Mouse (Mus musculus): Measurements from ENCODE around the gene Rpl11. TPM values are rescaled to one million over a fixed set of nuclear protein-coding genes. Genes with fewer than 3 reads are reported as not detected.

Gene Rpl11
- polyA plus RNA-seq, 1 experiment: 1,581 TPM

- Histone ChIP-seq H3K4me3 (ENCODE audit: low read depth, low read length) (no peak overlapping the region), H3K36me3 (ENCODE audit: control insufficient read depth, insufficient read depth, low read length, poor library complexity, severe bottlenecking) (no peaks in the 10 kb centered on the region), H3K27me3 (ENCODE audit: control insufficient read depth, insufficient read depth, low read length, poor library complexity, severe bottlenecking) (no peaks in the 10 kb centered on the region), H3K4me1 (ENCODE audit: control insufficient read depth, insufficient read depth, low read length) (no peaks in the 10 kb centered on the region), H3K9me3 (replicated peaks; ENCODE audit: control insufficient read depth, insufficient read depth, low read length, poor library complexity, severe bottlenecking) (no peaks in the 10 kb centered on the region), H3K27ac (ENCODE audit: insufficient read depth, low read length) (no peak overlapping the region), H3K9ac (ENCODE audit: low read depth, poor library complexity, severe bottlenecking) (no peak overlapping the region)
- no peak for TF ChIP-seq POLR2A (IDR thresholded peaks at IDR 0.05; ENCODE audit: insufficient read depth, low read length)
- no peak for TF ChIP-seq EP300 (IDR thresholded peaks at IDR 0.05; ENCODE audit: insufficient read depth, low read depth, low read length)
- TF ChIP-seq CTCF (IDR thresholded peaks at IDR 0.05; ENCODE audit: low read depth, low read length): no peak
Measured at GRCm38 (mm10) chr4:136057916-136058315, 4.7 kb upstream of the Rpl11 start.

- no peak overlapping the region for H3K4me3 ChIP-seq (ENCODE audit: low read depth, low read length)
- H3K9ac ChIP-seq (ENCODE audit: low read depth, poor library complexity, severe bottlenecking): no peak overlapping the region
- no peaks in the 10 kb centered on the region for H3K27me3 ChIP-seq (ENCODE audit: control insufficient read depth, insufficient read depth, low read length, poor library complexity, severe bottlenecking)
- TF ChIP-seq CTCF (IDR thresholded peaks at IDR 0.05; ENCODE audit: low read depth, low read length) (no peak), POLR2A (IDR thresholded peaks at IDR 0.05; ENCODE audit: insufficient read depth, low read length) (no peak), EP300 (IDR thresholded peaks at IDR 0.05; ENCODE audit: insufficient read depth, low read depth, low read length) (no peak)
- H3K9me3 ChIP-seq (replicated peaks; ENCODE audit: control insufficient read depth, insufficient read depth, low read length, poor library complexity, severe bottlenecking): no peaks in the 10 kb centered on the region
- peaks cover 15% of the 10 kb centered on the region for H3K36me3 ChIP-seq (ENCODE audit: control insufficient read depth, insufficient read depth, low read length, poor library complexity, severe bottlenecking)
- H3K4me1 ChIP-seq (ENCODE audit: control insufficient read depth, insufficient read depth, low read length): no peaks in the 10 kb centered on the region
- H3K27ac ChIP-seq (ENCODE audit: insufficient read depth, low read length): no peak overlapping the region
Measured at GRCm38 (mm10) chr4:136056030-136056429, 2.8 kb upstream of the Rpl11 start.

- no peaks in the 10 kb centered on the region for H3K4me1 ChIP-seq (ENCODE audit: control insufficient read depth, insufficient read depth, low read length)
- H3K27me3 ChIP-seq (ENCODE audit: control insufficient read depth, insufficient read depth, low read length, poor library complexity, severe bottlenecking): no peaks in the 10 kb centered on the region
- no peaks in the 10 kb centered on the region for H3K9me3 ChIP-seq (replicated peaks; ENCODE audit: control insufficient read depth, insufficient read depth, low read length, poor library complexity, severe bottlenecking)
- peaks cover 36% of the 10 kb centered on the region for H3K36me3 ChIP-seq (ENCODE audit: control insufficient read depth, insufficient read depth, low read length, poor library complexity, severe bottlenecking)
- H3K9ac ChIP-seq (ENCODE audit: low read depth, poor library complexity, severe bottlenecking): peak overlapping the region; percentile 24; the same call in 1 of the 2 replicates
- no peak overlapping the region for H3K4me3 ChIP-seq (ENCODE audit: low read depth, low read length)
- no peak overlapping the region for H3K27ac ChIP-seq (ENCODE audit: insufficient read depth, low read length)
- no peak for TF ChIP-seq CTCF (IDR thresholded peaks at IDR 0.05; ENCODE audit: low read depth, low read length)
Measured at GRCm38 (mm10) chr4:136053843-136054242, 615 bp upstream of the Rpl11 start.

GRCm38 (mm10) chr4:136052534-136053246 lies 538 bp downstream of the Rpl11 start:
- Histone ChIP-seq H3K27ac (ENCODE audit: insufficient read depth, low read length) (peak overlapping the region; percentile 66), H3K27me3 (ENCODE audit: control insufficient read depth, insufficient read depth, low read length, poor library complexity, severe bottlenecking) (no peaks in the 10 kb centered on the region), H3K9me3 (replicated peaks; ENCODE audit: control insufficient read depth, insufficient read depth, low read length, poor library complexity, severe bottlenecking) (no peaks in the 10 kb centered on the region), H3K4me1 (ENCODE audit: control insufficient read depth, insufficient read depth, low read length) (no peaks in the 10 kb centered on the region), H3K9ac (ENCODE audit: low read depth, poor library complexity, severe bottlenecking) (peak overlapping the region; percentile 98), H3K36me3 (ENCODE audit: control insufficient read depth, insufficient read depth, low read length, poor library complexity, severe bottlenecking) (peaks cover 40% of the 10 kb centered on the region), H3K4me3 (ENCODE audit: low read depth, low read length) (peak overlapping the region; percentile 98)
- no peak for TF ChIP-seq POLR2A (IDR thresholded peaks at IDR 0.05; ENCODE audit: insufficient read depth, low read length)
- TF ChIP-seq EP300 (IDR thresholded peaks at IDR 0.05; ENCODE audit: insufficient read depth, low read depth, low read length): no peak
- no peak for TF ChIP-seq CTCF (IDR thresholded peaks at IDR 0.05; ENCODE audit: low read depth, low read length)

- Histone ChIP-seq H3K27me3 (ENCODE audit: control insufficient read depth, insufficient read depth, low read length, poor library complexity, severe bottlenecking) (no peaks in the 10 kb centered on the region), H3K36me3 (ENCODE audit: control insufficient read depth, insufficient read depth, low read length, poor library complexity, severe bottlenecking) (peaks cover 42% of the 10 kb centered on the region), H3K9ac (ENCODE audit: low read depth, poor library complexity, severe bottlenecking) (peak overlapping the region; percentile 98), H3K4me3 (ENCODE audit: low read depth, low read length) (peak overlapping the region; percentile 98), H3K9me3 (replicated peaks; ENCODE audit: control insufficient read depth, insufficient read depth, low read length, poor library complexity, severe bottlenecking) (no peaks in the 10 kb centered on the region), H3K27ac (ENCODE audit: insufficient read depth, low read length) (peak overlapping the region; percentile 66), H3K4me1 (ENCODE audit: control insufficient read depth, insufficient read depth, low read length) (no peaks in the 10 kb centered on the region)
- TF ChIP-seq EP300 (IDR thresholded peaks at IDR 0.05; ENCODE audit: insufficient read depth, low read depth, low read length) (no peak), CTCF (IDR thresholded peaks at IDR 0.05; ENCODE audit: low read depth, low read length) (no peak), POLR2A (IDR thresholded peaks at IDR 0.05; ENCODE audit: insufficient read depth, low read length) (no peak)
Measured at GRCm38 (mm10) chr4:136052060-136052459, 1.2 kb downstream of the Rpl11 start.

GRCm38 (mm10) chr4:136050226-136050625 lies 3.0 kb downstream of the Rpl11 start:
- no peaks in the 10 kb centered on the region for H3K27me3 ChIP-seq (ENCODE audit: control insufficient read depth, insufficient read depth, low read length, poor library complexity, severe bottlenecking)
- no peaks in the 10 kb centered on the region for H3K9me3 ChIP-seq (replicated peaks; ENCODE audit: control insufficient read depth, insufficient read depth, low read length, poor library complexity, severe bottlenecking)
- no peak overlapping the region for H3K4me3 ChIP-seq (ENCODE audit: low read depth, low read length)
- no peak overlapping the region for H3K27ac ChIP-seq (ENCODE audit: insufficient read depth, low read length)
- peaks cover 42% of the 10 kb centered on the region for H3K36me3 ChIP-seq (ENCODE audit: control insufficient read depth, insufficient read depth, low read length, poor library complexity, severe bottlenecking)
- H3K9ac ChIP-seq (ENCODE audit: low read depth, poor library complexity, severe bottlenecking): no peak overlapping the region
- no peak for TF ChIP-seq EP300 (IDR thresholded peaks at IDR 0.05; ENCODE audit: insufficient read depth, low read depth, low read length)
- TF ChIP-seq CTCF (IDR thresholded peaks at IDR 0.05; ENCODE audit: low read depth, low read length): no peak
- TF ChIP-seq POLR2A (IDR thresholded peaks at IDR 0.05; ENCODE audit: insufficient read depth, low read length): no peak
- H3K4me1 ChIP-seq (ENCODE audit: control insufficient read depth, insufficient read depth, low read length): no peaks in the 10 kb centered on the region

Data from ES-Bruce4 (cell line).